Mouse (Mus musculus): ENCODE measurements around the gene Glis2. TPM values are rescaled to one million over a fixed set of nuclear protein-coding genes. Genes with fewer than 3 reads are reported as not detected.

Glis2 gene
- total and polyA plus RNA-seq, 3 experiments: 0.62 to 5.0 TPM; not detected in 1

GRCm38 (mm10) chr16:4654706-4655105, 60.2 kb downstream of the Glis2 start:
- Histone ChIP-seq H3K9me3 (replicated peaks; ENCODE audit: insufficient read depth, low read length) (no peaks in the 10 kb centered on the region), H3K4me1 (ENCODE audit: control insufficient read depth in 1 of 2, insufficient read depth in 2 of 2, low read length in 2 of 2) (no peaks in the 10 kb centered on the region), H3K79me2 (ENCODE audit: control insufficient read depth, insufficient read depth, low read length, poor library complexity) (no peaks in the 10 kb centered on the region), H3K36me3 (ENCODE audit: control insufficient read depth in 1 of 2, insufficient read depth in 2 of 2, low read length in 2 of 2) (no peaks in the 10 kb centered on the region; a peak in 1 of 4 replicates), H3K27ac (ENCODE audit: control insufficient read depth, low read depth, low read length) (no peak overlapping the region), H3K9ac (ENCODE audit: control insufficient read depth, low read depth, low read length, poor library complexity, severe bottlenecking) (no peak overlapping the region), H3K27me3 (ENCODE audit: control insufficient read depth in 1 of 2, insufficient read depth in 2 of 2, low read length in 2 of 2) (no peaks in the 10 kb centered on the region), H3K4me3 (ENCODE audit: control insufficient read depth in 1 of 2, insufficient read depth in 1 of 2, low read depth in 2 of 2, low read length in 2 of 2) (no peak overlapping the region)
- DNase-seq (ENCODE audit: low read depth, low spot score): no peak
- TF ChIP-seq ELF1 (IDR thresholded peaks at IDR 0.05; ENCODE audit: low read depth, low read length): no peak
- TF ChIP-seq KAT2A (conservative IDR thresholded peaks at IDR 0.05; ENCODE audit: low read depth, low read length): no peak
- TF ChIP-seq TCF12 (IDR thresholded peaks at IDR 0.05; ENCODE audit: low read depth, low read length): no peak
- no peak for TF ChIP-seq NELFE (IDR thresholded peaks at IDR 0.05; ENCODE audit: low read depth, low read length)
- TF ChIP-seq CHD2 (IDR thresholded peaks at IDR 0.05; ENCODE audit: low read length): no peak
- TF ChIP-seq E2F4 (IDR thresholded peaks at IDR 0.05; ENCODE audit: borderline replicate concordance, low read depth, low read length): no peak
- TF ChIP-seq MAZ (IDR thresholded peaks at IDR 0.05; ENCODE audit: low read depth, low read length): no peak
- TF ChIP-seq EP300 (IDR thresholded peaks at IDR 0.05; ENCODE audit: low read depth in 1 of 2, low read length in 2 of 2): no peak
- no peak for TF ChIP-seq GATA1 (IDR thresholded peaks at IDR 0.05; ENCODE audit: low read depth, low read length)
- no peak for TF ChIP-seq ETS1 (IDR thresholded peaks at IDR 0.05; ENCODE audit: low read depth, low read length)
- TF ChIP-seq ZC3H11A (IDR thresholded peaks at IDR 0.05; ENCODE audit: low read depth, low read length): no peak
- TF ChIP-seq SMC3 (IDR thresholded peaks at IDR 0.05; ENCODE audit: low read depth, low read length): no peak
- no peak for TF ChIP-seq POLR2AphosphoS5 (IDR thresholded peaks at IDR 0.05; ENCODE audit: borderline replicate concordance, low read depth, low read length)

DNA sequence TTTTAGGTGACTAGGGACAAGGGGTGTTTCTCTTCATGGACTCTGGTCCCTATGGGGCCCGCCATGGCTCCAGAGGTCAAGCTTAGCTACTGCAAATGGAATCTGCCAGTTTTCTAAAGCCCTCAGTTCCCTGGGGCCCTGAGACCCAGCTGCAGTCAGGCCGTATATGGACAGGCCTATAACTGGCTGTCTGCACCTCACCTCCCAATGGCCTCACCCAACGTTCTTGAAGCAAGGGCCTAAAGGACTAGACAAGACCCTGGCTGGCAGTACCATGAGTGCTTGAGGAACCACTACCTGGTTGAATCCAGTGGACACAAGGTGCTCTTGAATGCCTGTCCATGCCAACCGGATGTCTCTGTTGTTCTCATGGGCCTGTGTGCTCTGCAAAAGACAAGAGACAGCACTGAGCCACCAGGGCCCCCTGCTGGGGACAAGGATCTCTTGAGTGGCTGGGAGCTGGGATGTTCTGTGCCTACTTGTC, 60.8 kb downstream of the Glis2 start:
- TF ChIP-seq TBP (IDR thresholded peaks at IDR 0.05; ENCODE audit: low read depth, low read length): no peak
- TF ChIP-seq RAD21 (IDR thresholded peaks at IDR 0.05; ENCODE audit: low read depth, low read length): no peak
- no peak for TF ChIP-seq USF2 (IDR thresholded peaks at IDR 0.05; ENCODE audit: borderline replicate concordance in 1 of 2, insufficient read depth in 1 of 2, low read depth in 1 of 2, low read length in 2 of 2)
- TF ChIP-seq BHLHE40 (IDR thresholded peaks at IDR 0.05; ENCODE audit: borderline replicate concordance, low read depth, low read length): no peak
- no peak overlapping the region for H3K4me3 ChIP-seq (ENCODE audit: control insufficient read depth in 1 of 2, insufficient read depth in 1 of 2, low read depth in 2 of 2, low read length in 2 of 2)
- H3K79me2 ChIP-seq (ENCODE audit: control insufficient read depth, insufficient read depth, low read length, poor library complexity): no peaks in the 10 kb centered on the region
- no peak overlapping the region for H3K27ac ChIP-seq (ENCODE audit: control insufficient read depth, low read depth, low read length)
- no peaks in the 10 kb centered on the region for H3K4me1 ChIP-seq (ENCODE audit: control insufficient read depth in 1 of 2, insufficient read depth in 2 of 2, low read length in 2 of 2)
- H3K9me3 ChIP-seq (replicated peaks; ENCODE audit: insufficient read depth, low read length): no peaks in the 10 kb centered on the region
- no peak for DNase-seq (ENCODE audit: low read depth, low spot score)
- peaks cover 0 to under 1% of the 10 kb centered on the region in 2 experiments; a peak in 1 of 4 replicates for H3K36me3 ChIP-seq (ENCODE audit: control insufficient read depth in 1 of 2, insufficient read depth in 2 of 2, low read length in 2 of 2)
- H3K9ac ChIP-seq (ENCODE audit: control insufficient read depth, low read depth, low read length, poor library complexity, severe bottlenecking): no peak overlapping the region
- H3K27me3 ChIP-seq (ENCODE audit: control insufficient read depth in 1 of 2, insufficient read depth in 2 of 2, low read length in 2 of 2): no peaks in the 10 kb centered on the region

Data from MEL (cell line).